Mouse (Mus musculus) CH12.LX (cell line): Measurements from ENCODE around the gene Ebf3. TPM values are rescaled to one million over a fixed set of nuclear protein-coding genes. Genes with fewer than 3 reads are reported as not detected.
A peak's percentile ranks its signal among the peaks of the same experiment; 100 is the strongest.

Source experiments
- DNase-seq: peaks from one replicate; pipeline ENCODE4 v3.0.0-alpha.2; 2013; ENCODE audit errors: extremely low read depth
- H3K27ac ChIP-seq: 2 replicates; pipeline ENCODE4 v1.5.1; 2012; ENCODE audit warnings: low read depth, mild to moderate bottlenecking, control low read depth, moderate library complexity; ENCODE audit not compliant: insufficient read depth
- H3K27me3 ChIP-seq: replicated peaks from 2 replicates; pipeline ENCODE3; 2012; ENCODE audit warnings: inconsistent platforms
- H3K36me3 ChIP-seq, 2 experiments: replicated peaks in 1 of 2; 2 replicates each; pipeline versions ENCODE3 to v1.6.1; 2012; ENCODE audit warnings: inconsistent platforms in 1 of 2, low read length in 1 of 2, mild to moderate bottlenecking in 1 of 2, mixed read lengths in 1 of 2, moderate library complexity in 1 of 2; ENCODE audit not compliant: control insufficient read depth in 1 of 2, insufficient read depth in 1 of 2
- H3K4me1 ChIP-seq, 2 experiments: 2 replicates each; pipeline ENCODE4 v1.6.1; 2012; ENCODE audit warnings: inconsistent platforms in 1 of 2, moderate library complexity in 1 of 2; ENCODE audit not compliant: insufficient read depth in 2 of 2, control insufficient read depth in 1 of 2
- H3K4me2 ChIP-seq: 2 replicates; pipeline ENCODE4 v1.6.1; 2012; ENCODE audit warnings: low read depth, mild to moderate bottlenecking, control low read depth; ENCODE audit not compliant: poor library complexity, insufficient read depth, severe bottlenecking
- H3K4me3 ChIP-seq, 3 experiments: fragments of 150-350 bp in 1 of 3; sonication (generic) in 1 of 3; replicated peaks in 1 of 3; 2 replicates each; pipeline versions ENCODE3 to v1.5.1; 2011 to 2012; ENCODE audit warnings: low read depth in 2 of 3, low read length in 2 of 3, mild to moderate bottlenecking in 2 of 3, moderate library complexity in 2 of 3, control low read depth in 1 of 3, improper control_type of control experiment in 1 of 3, inconsistent platforms in 1 of 3, mixed read lengths in 1 of 3; ENCODE audit not compliant: poor library complexity in 1 of 3
- H3K79me2 ChIP-seq: replicated peaks from 2 replicates; pipeline ENCODE4 v1.6.1; 2012; ENCODE audit warnings: mild to moderate bottlenecking, moderate library complexity; ENCODE audit not compliant: control insufficient read depth, poor library complexity, insufficient read depth, severe bottlenecking; ENCODE audit errors: extremely low read depth
- H3K9ac ChIP-seq: 2 replicates; pipeline ENCODE4 v1.6.1; 2012; ENCODE audit warnings: low read depth, mild to moderate bottlenecking, control low read depth, moderate library complexity; ENCODE audit not compliant: insufficient read depth
- H3K9me3 ChIP-seq: replicated peaks from 2 replicates; pipeline ENCODE3; 2012; ENCODE audit warnings: low read length, inconsistent platforms, mixed read lengths
- MAX ChIP-seq: IDR thresholded peaks from 2 replicates; pipeline ENCODE4 v1.6.1; 2011; ENCODE audit warnings: low read length, improper control_type of control experiment
- MAZ ChIP-seq: IDR thresholded peaks from 2 replicates; pipeline ENCODE4 v1.6.1; 2012; ENCODE audit warnings: low read depth, mild to moderate bottlenecking, inconsistent platforms, low read length, improper control_type of control experiment, moderate library complexity
- MXI1 ChIP-seq: IDR thresholded peaks from 2 replicates; pipeline ENCODE4 v1.6.1; 2011; ENCODE audit warnings: mild to moderate bottlenecking, low read depth, low read length, improper control_type of control experiment
- MYC ChIP-seq: IDR thresholded peaks from 2 replicates; pipeline ENCODE4 v1.6.1; 2011; ENCODE audit warnings: low read depth, mild to moderate bottlenecking, improper control_type of control experiment, low read length
- NELFE ChIP-seq: IDR thresholded peaks from 2 replicates; pipeline ENCODE4 v1.6.1; 2011; ENCODE audit warnings: low read depth, low read length, improper control_type of control experiment
- RCOR1 ChIP-seq: conservative IDR thresholded peaks from 2 replicates; pipeline ENCODE4 v1.6.1; 2012; ENCODE audit warnings: low read depth, mild to moderate bottlenecking, inconsistent platforms, low read length, improper control_type of control experiment
- UBTF ChIP-seq: IDR thresholded peaks from 2 replicates; pipeline ENCODE4 v1.6.1; 2012; ENCODE audit warnings: low read depth, mild to moderate bottlenecking, inconsistent platforms, low read length, improper control_type of control experiment, moderate library complexity
- USF1 ChIP-seq: IDR thresholded peaks from 2 replicates; pipeline ENCODE4 v1.6.1; 2014; ENCODE audit warnings: low read depth, mild to moderate bottlenecking, inconsistent platforms, low read length, improper control_type of control experiment
- USF2 ChIP-seq: conservative IDR thresholded peaks from 2 replicates; pipeline ENCODE4 v1.6.1; 2011; ENCODE audit warnings: low read depth, low read length, improper control_type of control experiment
- dilution Hi-C: fragments of 300-500 bp; cut with MboI; formaldehyde crosslinking; loops from 2 replicates; pipeline ENCODE4 v1.14.3; 2020; ENCODE audit warnings: low sequenced_read_pairs; ENCODE audit not compliant: extremely low pct_unique_long_range_greater_than_20kb, extremely low pct_ligation_motif_present
- in situ Hi-C: fragments of 300-500 bp; cut with MboI; formaldehyde crosslinking; loops from 3 replicates; pipeline ENCODE4 v1.14.3; 2019; ENCODE audit warnings: low sequenced_read_pairs, low pct_ligation_motif_present, low pct_unique_long_range_greater_than_20kb, mixed read lengths
- polyA plus RNA-seq: library from polyadenylated mRNA; unstranded; fragments of >175 nt; gene quantifications from 2 replicates; pipeline ENCODE4 v1.2.1, GENCODE M21; 2012; ENCODE audit warnings: low read depth; ENCODE audit not compliant: insufficient read length
- total RNA-seq, 2 experiments: library from RNA; depleted of rRNA; stranded (reverse); fragments of 300-350 nt in 1 of 2; fragments of >200 nt in 1 of 2; gene quantifications; 2 replicates each; pipeline ENCODE4 v1.2.3; 2012 to 2014

Gene Ebf3
- total and polyA plus RNA-seq, 3 experiments, result 0.10 to 0.89 TPM; not detected in 1

DNA sequence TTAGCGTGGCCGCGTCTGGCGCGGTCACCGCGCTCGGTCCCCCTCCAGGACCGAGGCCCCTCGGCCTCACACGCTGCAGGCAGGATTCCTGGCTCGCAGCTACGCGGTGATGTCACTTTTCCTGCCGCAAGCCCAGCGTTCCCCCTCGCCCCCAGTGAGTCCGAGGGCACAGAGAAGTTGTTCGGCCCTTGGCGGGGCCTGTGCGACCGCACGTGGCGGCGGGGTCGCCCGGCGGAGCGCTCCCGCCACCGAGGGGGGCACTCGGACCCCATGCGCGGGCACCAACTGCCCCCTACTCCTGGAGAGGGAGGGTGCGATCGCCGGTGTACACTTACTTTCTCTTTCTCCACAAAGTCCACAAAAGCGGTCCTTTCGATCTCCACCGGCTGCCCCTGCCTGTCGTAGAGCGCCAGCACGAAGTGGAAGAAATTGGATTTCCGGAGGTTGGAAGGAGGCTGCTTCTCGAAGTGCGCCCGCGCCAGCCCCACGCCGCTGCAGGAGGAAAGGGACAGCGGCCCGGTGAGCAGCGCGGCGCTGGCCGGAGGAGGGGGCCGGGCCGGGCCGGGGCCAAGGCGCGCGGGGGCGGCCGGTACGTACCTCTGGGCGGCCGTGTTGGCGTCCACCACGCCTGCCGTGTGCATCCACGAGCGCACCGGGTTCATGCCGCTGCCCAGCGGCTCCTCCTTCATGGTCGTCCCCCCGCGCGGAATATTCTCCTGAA lies 902 bp downstream of the Ebf3 start:
- DNase-seq, result no peak
- dilution Hi-C loops, result no loop called here
- Histone ChIP-seq H3K4me3 (peak overlapping the region; percentile 15 to 73 (median 23)), H3K36me3 (no peaks in the 10 kb centered on the region), H3K27ac (no peak overlapping the region), H3K4me2 (peak overlapping the region; percentile 71), H3K9ac (peak overlapping the region; percentile 29), H3K27me3 (peaks cover 2% of the 10 kb centered on the region)
- no peak for TF ChIP-seq USF2
- TF ChIP-seq UBTF, result 0 out of 2 replicates have a peak, but pooled peaks have one; percentile 56
- no peak for TF ChIP-seq NELFE
- 0 out of 2 replicates have a peak, but pooled peaks have one; percentile 21 for TF ChIP-seq MXI1
- TF ChIP-seq, all 38 proteins: peak for 2
- no peaks in the 10 kb centered on the region for H3K79me2 ChIP-seq
- H3K9me3 ChIP-seq, result peaks cover 61% of the 10 kb centered on the region
- peaks cover 0 to 9% of the 10 kb centered on the region in 2 experiments; a peak in 2 of 4 replicates for H3K4me1 ChIP-seq
- in situ Hi-C loops, result no loop called here

GRCm38 (mm10) chr7:137312933-137313182 lies 1.4 kb downstream of the Ebf3 start:
- Histone ChIP-seq H3K36me3 (no peaks in the 10 kb centered on the region), H3K9ac (peak overlapping the region; percentile 29; the same call in 1 of the 2 replicates), H3K27me3 (peaks cover 2% of the 10 kb centered on the region), H3K4me1 (peaks cover 0 to 9% of the 10 kb centered on the region in 2 experiments; a peak in 2 of 4 replicates), H3K9me3 (peaks cover 56% of the 10 kb centered on the region), H3K27ac (no peak overlapping the region)
- no peak for DNase-seq
- dilution Hi-C loops, result no loop called here
- no peak for TF ChIP-seq USF1
- no peak for TF ChIP-seq MAZ
- no peak for TF ChIP-seq RCOR1
- TF ChIP-seq, all 38 proteins: peak for 0
- no peaks in the 10 kb centered on the region for H3K79me2 ChIP-seq
- peak overlapping the region; percentile 15 to 73 (median 23) for H3K4me3 ChIP-seq
- in situ Hi-C loops, result no loop called here
- peak overlapping the region; percentile 71 for H3K4me2 ChIP-seq

DNA sequence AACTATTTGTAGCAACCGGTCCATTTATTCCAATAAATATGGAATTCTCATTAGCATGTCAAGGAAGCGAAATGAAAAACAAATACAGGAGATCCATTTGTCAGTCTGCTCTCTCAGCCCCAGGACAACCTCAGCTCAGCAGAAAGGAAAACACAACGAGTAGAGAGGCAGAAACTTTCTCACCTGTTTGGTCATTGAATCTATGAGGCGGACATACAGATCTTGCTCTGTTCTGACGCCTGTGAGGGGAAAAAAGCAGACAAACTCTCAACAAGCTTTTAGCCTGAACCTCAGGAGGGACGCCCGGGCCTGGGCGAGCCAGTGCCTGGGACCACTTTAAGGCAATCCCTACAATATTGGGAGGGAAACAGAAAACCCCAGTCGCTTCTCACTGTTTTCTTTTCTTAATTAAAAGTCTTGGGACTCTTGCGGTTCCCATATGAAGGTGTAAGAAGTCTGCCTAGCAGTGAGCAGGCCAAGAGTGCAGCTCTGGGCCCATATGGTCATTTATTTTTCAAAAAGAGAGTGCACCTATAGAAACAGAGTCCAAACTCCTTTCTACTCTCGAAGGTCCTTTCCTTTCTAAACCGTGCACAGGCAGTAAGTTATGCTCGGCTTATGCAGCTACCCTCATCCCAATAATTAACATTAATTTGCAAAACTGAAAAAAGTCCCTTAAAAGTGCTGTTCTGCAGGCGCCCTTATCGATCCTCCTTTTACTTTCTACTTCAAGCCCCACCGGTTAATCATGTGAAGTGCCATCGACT lies 1.9 kb downstream of the Ebf3 start:
- H3K27ac ChIP-seq, result no peak overlapping the region
- H3K4me1 ChIP-seq, result peaks cover 0 to 9% of the 10 kb centered on the region in 2 experiments; a peak in 2 of 4 replicates
- no peak for TF ChIP-seq MAX
- TF ChIP-seq UBTF, result 0 out of 2 replicates have a peak, but pooled peaks have one; percentile 29
- no peak for TF ChIP-seq MYC
- TF ChIP-seq, all 38 proteins: peak for 1
- Histone ChIP-seq H3K4me2 (peak overlapping the region; percentile 71), H3K27me3 (peaks cover 2% of the 10 kb centered on the region), H3K4me3 (peak overlapping the region in 2 of 3 experiments; percentile 23 to 73), H3K79me2 (no peaks in the 10 kb centered on the region), H3K36me3 (no peaks in the 10 kb centered on the region), H3K9ac (peak overlapping the region; percentile 34), H3K9me3 (peaks cover 51% of the 10 kb centered on the region)
- no peak for DNase-seq
- in situ Hi-C loops (no loop called here), dilution Hi-C loops (no loop called here)
